Mouse (Mus musculus): ENCODE results near the gene Acox3.

DNA sequence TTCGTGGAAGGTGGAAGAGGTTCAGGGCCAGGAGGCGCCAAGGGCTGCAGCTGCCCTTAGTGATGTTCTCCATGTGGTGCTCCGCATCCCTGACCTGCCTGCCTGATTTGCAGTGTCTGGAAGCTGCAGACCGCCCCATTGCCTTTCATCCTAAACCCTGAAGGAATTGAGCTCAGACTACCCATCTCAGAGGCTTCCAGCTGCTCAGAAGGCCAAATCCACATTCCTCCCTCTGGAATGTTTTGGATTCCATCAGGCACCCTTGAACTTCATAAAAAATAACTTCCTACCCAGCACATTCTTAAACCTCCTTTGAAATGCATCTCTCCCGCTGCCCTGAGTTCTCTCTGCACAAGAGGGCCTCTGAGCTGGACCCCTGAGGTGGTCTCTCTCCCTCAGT lies 42.3 kb upstream of the Acox3 start:
- no peak for TF ChIP-seq CTCF (IDR thresholded peaks at IDR 0.05; ENCODE audit: extremely low read depth, insufficient read depth, insufficient read length, insufficient replicate concordance)
- no peak for TF ChIP-seq POLR2A (IDR thresholded peaks at IDR 0.05; ENCODE audit: low read depth, low read length)

Data from spleen, adult 2 months (tissue).